Mouse (Mus musculus) small intestine, adult 2 months (tissue): ENCODE data around the gene Cphx3.
"Not testable (repeated sequence)": the region's sequence is repeated elsewhere in the genome, so short reads cannot be mapped to it uniquely, and the experiment has no call there.

Experiments used
- CTCF ChIP-seq: fragments of 200-500 bp; IDR thresholded peaks from 2 replicates; pipeline ENCODE4 v1.5.1; 2012; ENCODE audit warnings: low read depth, mild to moderate bottlenecking, control low read depth, inconsistent platforms, low read length, moderate library complexity, mixed read lengths; ENCODE audit not compliant: insufficient replicate concordance, insufficient read length; ENCODE audit errors: extremely low read depth
- POLR2A ChIP-seq: fragments of 200-500 bp; IDR thresholded peaks from 2 replicates; pipeline ENCODE4 v1.6.1; 2012; ENCODE audit warnings: low read depth, mild to moderate bottlenecking, control low read depth, inconsistent platforms, low read length, moderate library complexity

DNA sequence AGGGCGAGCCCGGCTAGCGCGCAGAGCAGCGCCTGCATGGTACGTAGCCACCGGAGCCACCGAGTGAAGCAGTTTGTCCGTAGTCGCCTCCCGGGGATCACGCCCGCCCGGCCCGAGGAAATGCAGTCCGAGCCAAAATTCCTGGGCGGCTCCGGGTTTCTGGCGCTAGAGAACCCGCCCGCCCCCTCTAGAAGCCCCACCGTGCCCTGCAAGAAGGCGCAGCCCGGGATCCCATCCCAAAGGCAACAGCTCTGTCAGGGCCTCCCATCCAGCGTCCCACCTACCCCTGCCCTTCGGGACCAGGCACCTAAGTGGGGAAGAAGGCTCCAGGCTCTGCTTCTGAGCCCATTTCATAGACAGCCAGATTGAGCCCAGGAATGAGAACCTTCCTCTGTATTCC lies 39.5 kb upstream of the Cphx3 start, which contains the start of gene Gm9780:
- not testable (repeated sequence) for TF ChIP-seq CTCF, POLR2A
